Mouse (Mus musculus): Measurements from ENCODE around the gene Gipr. TPM values are rescaled to one million over a fixed set of nuclear protein-coding genes. Genes with fewer than 3 reads are reported as not detected.
A peak's percentile ranks its signal among the peaks of the same experiment; 100 is the strongest.

Gipr gene
- total and polyA plus RNA-seq, 2 experiments from 2014 or later, result 5.4 to 27.6 TPM

GRCm38 (mm10) chr7:19178035-19178434 lies 12.1 kb upstream of the Gipr start:
- no peak for TF ChIP-seq CTCF (IDR thresholded peaks at IDR 0.05; ENCODE audit: low read depth)
- TF ChIP-seq EP300 (IDR thresholded peaks at IDR 0.05; ENCODE audit: low read depth), result no peak
- no peak for DNase-seq (ENCODE audit: low spot score)
- Histone ChIP-seq H3K9me3 (replicated peaks; ENCODE audit: control insufficient read depth, low read length) (no peaks in the 10 kb centered on the region), H3K4me2 (ENCODE audit: low read depth, low read length) (no peak overlapping the region), H3K4me1 (ENCODE audit: control insufficient read depth, insufficient read depth) (peaks cover 11% of the 10 kb centered on the region), H3K27me3 (ENCODE audit: control insufficient read depth, insufficient read depth, low read length) (peaks cover 43% of the 10 kb centered on the region), H3K36me3 (replicated peaks; ENCODE audit: control insufficient read depth, insufficient read depth, low read length) (no peaks in the 10 kb centered on the region), H3K4me3 (ENCODE audit: low read depth, low read length) (no peak overlapping the region), H3K9ac (replicated peaks; ENCODE audit: low read depth, low read length) (no peak overlapping the region), H3K27ac (ENCODE audit: low read depth) (no peak overlapping the region)
- no peak for ATAC-seq (ENCODE audit: insufficient read depth, low read depth)
- WGBS, result 14% methylated on average over 18 of the region's 18 CpGs

DNA sequence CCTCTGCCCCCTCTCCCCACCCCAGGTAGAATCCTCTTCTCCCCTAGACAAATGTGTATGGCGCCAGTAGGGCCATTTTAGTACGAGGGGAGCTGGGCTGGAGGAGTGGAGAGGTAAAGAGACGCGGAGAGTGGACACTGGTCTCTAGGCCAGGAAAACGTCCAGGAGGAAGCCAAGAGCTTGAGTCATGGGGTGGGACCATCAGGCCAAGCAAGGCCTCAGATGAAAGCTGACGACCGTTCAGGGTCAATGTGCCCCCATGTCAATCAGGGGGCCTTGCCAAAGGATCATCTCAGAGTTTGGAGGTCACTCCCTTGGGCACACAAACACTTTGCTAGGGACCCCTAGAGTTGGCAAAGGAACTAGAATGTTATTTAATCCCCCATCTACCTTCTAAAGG lies 11.3 kb upstream of the Gipr start:
- H3K4me3 ChIP-seq (ENCODE audit: low read depth, low read length), result no peak overlapping the region
- H3K27me3 ChIP-seq (ENCODE audit: control insufficient read depth, insufficient read depth, low read length), result peaks cover 43% of the 10 kb centered on the region
- ATAC-seq (ENCODE audit: insufficient read depth, low read depth), result no peak

DNA sequence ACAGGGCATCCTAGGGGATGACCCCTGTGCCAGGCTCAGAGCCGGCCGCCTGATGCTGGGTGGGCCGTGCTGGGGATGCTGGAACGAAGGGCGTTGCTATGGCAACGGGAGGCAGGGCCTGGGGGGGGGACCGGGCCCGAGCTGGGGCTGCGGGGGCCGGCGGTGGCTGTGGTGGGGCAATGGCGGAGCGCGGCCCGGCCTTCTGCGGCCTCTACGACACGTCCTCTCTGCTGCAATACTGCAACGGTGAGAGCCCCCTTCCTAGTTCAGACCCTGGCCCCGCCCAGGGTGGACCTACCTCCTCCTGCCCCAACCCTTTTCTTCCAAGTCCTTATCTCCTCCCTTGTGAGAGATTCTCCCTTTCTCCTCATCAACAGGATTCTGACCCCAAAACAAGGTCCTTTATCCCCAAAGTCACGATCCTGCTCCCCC lies 10.6 kb upstream of the Gipr start:
- TF ChIP-seq EP300 (IDR thresholded peaks at IDR 0.05; ENCODE audit: low read depth) (no peak), CTCF (IDR thresholded peaks at IDR 0.05; ENCODE audit: low read depth) (no peak)
- no peak overlapping the region for H3K4me3 ChIP-seq (ENCODE audit: low read depth, low read length)
- 18% methylated on average over 16 of the region's 21 CpGs for WGBS
- H3K4me2 ChIP-seq (ENCODE audit: low read depth, low read length), result no peak overlapping the region
- peaks cover 18% of the 10 kb centered on the region for H3K4me1 ChIP-seq (ENCODE audit: control insufficient read depth, insufficient read depth)
- no peak for DNase-seq (ENCODE audit: low spot score)
- no peak overlapping the region for H3K27ac ChIP-seq (ENCODE audit: low read depth)
- H3K9ac ChIP-seq (replicated peaks; ENCODE audit: low read depth, low read length), result no peak overlapping the region
- peaks cover 43% of the 10 kb centered on the region for H3K27me3 ChIP-seq (ENCODE audit: control insufficient read depth, insufficient read depth, low read length)
- no peaks in the 10 kb centered on the region for H3K9me3 ChIP-seq (replicated peaks; ENCODE audit: control insufficient read depth, low read length)
- no peak for ATAC-seq (ENCODE audit: insufficient read depth, low read depth)
- H3K36me3 ChIP-seq (replicated peaks; ENCODE audit: control insufficient read depth, insufficient read depth, low read length), result no peaks in the 10 kb centered on the region

More for the DNA sequence above, 11.3 kb upstream of the Gipr start:
- H3K36me3 ChIP-seq (replicated peaks; ENCODE audit: control insufficient read depth, insufficient read depth, low read length), result no peaks in the 10 kb centered on the region
- TF ChIP-seq CTCF (IDR thresholded peaks at IDR 0.05; ENCODE audit: low read depth), result no peak
- TF ChIP-seq EP300 (IDR thresholded peaks at IDR 0.05; ENCODE audit: low read depth), result no peak
- H3K9me3 ChIP-seq (replicated peaks; ENCODE audit: control insufficient read depth, low read length), result no peaks in the 10 kb centered on the region
- no peak overlapping the region for H3K27ac ChIP-seq (ENCODE audit: low read depth)
- no peak overlapping the region for H3K9ac ChIP-seq (replicated peaks; ENCODE audit: low read depth, low read length)
- 73% methylated on average over 7 of the region's 7 CpGs for WGBS
- H3K4me1 ChIP-seq (ENCODE audit: control insufficient read depth, insufficient read depth), result peaks cover 15% of the 10 kb centered on the region
- no peak overlapping the region for H3K4me2 ChIP-seq (ENCODE audit: low read depth, low read length)
- no peak for DNase-seq (ENCODE audit: low spot score)

GRCm38 (mm10) chr7:19175708-19176515 lies 10.0 kb upstream of the Gipr start, which contains the start of gene Eml2:
Gene Eml2 (plus strand): TSS chr7:19176421.
- H3K9me3 ChIP-seq (replicated peaks; ENCODE audit: control insufficient read depth, low read length), result no peaks in the 10 kb centered on the region
- no peak for TF ChIP-seq EP300 (IDR thresholded peaks at IDR 0.05; ENCODE audit: low read depth)
- no peak for TF ChIP-seq CTCF (IDR thresholded peaks at IDR 0.05; ENCODE audit: low read depth)
- WGBS, result 4% methylated on average over 30 of the region's 30 CpGs
- DNase-seq (ENCODE audit: low spot score) (no peak), ATAC-seq (ENCODE audit: insufficient read depth, low read depth) (no peak)
- no peak within 1 kb of the TSS for H3K4me3 ChIP-seq (ENCODE audit: low read depth, low read length)
- H3K27ac ChIP-seq (ENCODE audit: low read depth), result no peak within 1 kb of the TSS
- H3K9ac ChIP-seq (replicated peaks; ENCODE audit: low read depth, low read length), result no peak within 1 kb of the TSS
- H3K4me2 ChIP-seq (ENCODE audit: low read depth, low read length), result no peak within 1 kb of the TSS
- H3K36me3 ChIP-seq (replicated peaks; ENCODE audit: control insufficient read depth, insufficient read depth, low read length), result no peaks in the 10 kb centered on the region
- H3K4me1 ChIP-seq (ENCODE audit: control insufficient read depth, insufficient read depth), result peaks cover 18% of the 10 kb centered on the region
- H3K27me3 ChIP-seq (ENCODE audit: control insufficient read depth, insufficient read depth, low read length), result peaks cover 43% of the 10 kb centered on the region

- H3K9ac ChIP-seq (replicated peaks; ENCODE audit: low read depth, low read length), result no peak overlapping the region
- 0 out of 2 replicates have a peak overlapping the region, but pooled peaks have one; percentile 21 for H3K4me3 ChIP-seq (ENCODE audit: low read depth, low read length)
- TF ChIP-seq CTCF (IDR thresholded peaks at IDR 0.05; ENCODE audit: low read depth), result peak; percentile 94
- TF ChIP-seq EP300 (IDR thresholded peaks at IDR 0.05; ENCODE audit: low read depth), result no peak
- H3K27ac ChIP-seq (ENCODE audit: low read depth), result no peak overlapping the region
- peak; percentile 53 for ATAC-seq (ENCODE audit: insufficient read depth, low read depth)
- H3K9me3 ChIP-seq (replicated peaks; ENCODE audit: control insufficient read depth, low read length), result no peaks in the 10 kb centered on the region
- H3K4me1 ChIP-seq (ENCODE audit: control insufficient read depth, insufficient read depth), result peaks cover 37% of the 10 kb centered on the region
- no peaks in the 10 kb centered on the region for H3K36me3 ChIP-seq (replicated peaks; ENCODE audit: control insufficient read depth, insufficient read depth, low read length)
- H3K27me3 ChIP-seq (ENCODE audit: control insufficient read depth, insufficient read depth, low read length), result peaks cover 24% of the 10 kb centered on the region
- DNase-seq (ENCODE audit: low spot score), result peak; percentile 74
- WGBS, result 7% methylated on average over 17 of the region's 17 CpGs
- H3K4me2 ChIP-seq (ENCODE audit: low read depth, low read length), result peak overlapping the region; percentile 48
Measured at GRCm38 (mm10) chr7:19172874-19173273, 6.9 kb upstream of the Gipr start.
